In genomic region chr19:17491822-17492544, GRCm38 (mm10) we compare ENCODE assay signal across 13 mouse cellular contexts.
DNase-seq lines count a peak whose midpoint lies in the region; ATAC-seq lines count a peak whose summit lies in the region.
"Had no signal": no experiment of that assay in that cellular context is flagged by ENCODE, and none has a peak within 500 bp of the region (broad histone marks: within the 10 kb centered on the region; RNA-seq: fewer than 3 reads in every experiment).

No protein-coding gene starts in this region.

- no peak overlapping the region for H3K4me2 ChIP-seq in embryonic facial prominence, embryonic 11.5 days (ENCODE audit: low read depth, low read length)
- H3K4me2 ChIP-seq in forebrain, embryonic 15.5 days (replicated peaks), result no peak overlapping the region
- H3K4me2 ChIP-seq in midbrain, embryonic 12.5 days (replicated peaks), result no peak overlapping the region
- H3K4me2 ChIP-seq: lung, embryonic 15.5 days had no signal

- peak; percentile 59; the same call in 1 of the 2 replicates for ATAC-seq in embryonic facial prominence, embryonic 11.5 days (replicated peaks; ENCODE audit: insufficient number of reproducible peaks, low FRiP score, low TSS enrichment, low read depth)
- ATAC-seq in forebrain, embryonic 15.5 days (replicated peaks), result peak; percentile 86
- peak; percentile 79 for ATAC-seq in midbrain, embryonic 12.5 days (ENCODE audit: low FRiP score, low read depth)

- H3K9me3 ChIP-seq in embryonic facial prominence, embryonic 11.5 days (replicated peaks; ENCODE audit: control insufficient read depth, low read length), result no peaks in the 10 kb centered on the region
- no peaks in the 10 kb centered on the region for H3K9me3 ChIP-seq in forebrain, embryonic 15.5 days
- H3K9me3 ChIP-seq in midbrain, embryonic 12.5 days, result no peaks in the 10 kb centered on the region
- H3K9me3 ChIP-seq: lung, embryonic 15.5 days had no signal

- DNase-seq in embryonic facial prominence, embryonic 11.5 days (ENCODE audit: low spot score), result peak; percentile 34
- peak; percentile 88 for DNase-seq in retina, postnatal 1 day
- DNase-seq in spleen, postnatal 14 days (ENCODE audit: low spot score in 2 of 2), result no peak
- DNase-seq in right cerebral cortex, postnatal 25 days, result no peak
- DNase-seq in natural killer cell, adult 2 months (ENCODE audit: low spot score in 2 of 2), result no peak
- DNase-seq: cerebellum, adult 2 months; gastrocnemius, postnatal 10 days; heart, postnatal 4 days had no signal

- H3K27ac ChIP-seq in embryonic facial prominence, embryonic 11.5 days (replicated peaks; ENCODE audit: low read depth, low read length), result no peak overlapping the region
- H3K27ac ChIP-seq in forebrain, embryonic 15.5 days (replicated peaks), result peak overlapping the region; percentile 43
- H3K27ac ChIP-seq in midbrain, embryonic 12.5 days (replicated peaks), result peak overlapping the region; percentile 11; the same call in 1 of the 2 replicates
- H3K27ac ChIP-seq: lung, embryonic 15.5 days had no signal

- H3K4me3 ChIP-seq in embryonic facial prominence, embryonic 11.5 days (ENCODE audit: low read depth, low read length), result no peak overlapping the region
- H3K4me3 ChIP-seq in forebrain, embryonic 15.5 days, result no peak overlapping the region
- no peak overlapping the region for H3K4me3 ChIP-seq in midbrain, embryonic 12.5 days
- H3K4me3 ChIP-seq: layer of hippocampus, adult 2 months; lung, embryonic 15.5 days had no signal

- no peaks in the 10 kb centered on the region for H3K36me3 ChIP-seq in embryonic facial prominence, embryonic 11.5 days (replicated peaks; ENCODE audit: control insufficient read depth, insufficient read depth, low read depth, low read length)
- H3K36me3 ChIP-seq in forebrain, embryonic 15.5 days, result no peaks in the 10 kb centered on the region
- no peaks in the 10 kb centered on the region for H3K36me3 ChIP-seq in midbrain, embryonic 12.5 days
- H3K36me3 ChIP-seq: lung, embryonic 15.5 days had no signal

- H3K27me3 ChIP-seq in embryonic facial prominence, embryonic 11.5 days (ENCODE audit: control insufficient read depth, insufficient read depth, low read length), result no peaks in the 10 kb centered on the region
- H3K27me3 ChIP-seq in forebrain, embryonic 15.5 days, result no peaks in the 10 kb centered on the region
- no peaks in the 10 kb centered on the region for H3K27me3 ChIP-seq in midbrain, embryonic 12.5 days
- H3K27me3 ChIP-seq: CH12.LX; lung, embryonic 15.5 days had no signal

- no peak overlapping the region for H3K9ac ChIP-seq in embryonic facial prominence, embryonic 11.5 days (replicated peaks; ENCODE audit: low read length)
- no peak overlapping the region for H3K9ac ChIP-seq in forebrain, embryonic 15.5 days (replicated peaks)
- H3K9ac ChIP-seq in midbrain, embryonic 12.5 days (replicated peaks), result no peak overlapping the region
- H3K9ac ChIP-seq: lung, embryonic 15.5 days had no signal

- WGBS in embryonic facial prominence, embryonic 11.5 days, result 73% methylated on average over 9 of the region's 9 CpGs
- whole genome bisulfite sequencing in forebrain, embryonic 15.5 days, result 10% methylated on average over 9 of the region's 9 CpGs
- 49% methylated on average over 9 of the region's 9 CpGs for WGBS in midbrain, embryonic 12.5 days

- H3K4me1 ChIP-seq in embryonic facial prominence, embryonic 11.5 days (ENCODE audit: control insufficient read depth, insufficient read depth, low read length), result no peaks in the 10 kb centered on the region
- H3K4me1 ChIP-seq in forebrain, embryonic 15.5 days, result peaks cover 27% of the 10 kb centered on the region
- peaks cover 20% of the 10 kb centered on the region; the same call in 1 of the 2 replicates for H3K4me1 ChIP-seq in midbrain, embryonic 12.5 days

Comparison
In these comparisons a context has a peak if more than half of its experiments do, and no peak if none do; other contexts are left out.
1. DNase-seq: peak in embryonic facial prominence, embryonic 11.5 days (single experiment) and retina, postnatal 1 day (single experiment); none in spleen, postnatal 14 days (0 of 2), right cerebral cortex, postnatal 25 days (single experiment) and natural killer cell, adult 2 months (0 of 2).
2. Peak in every context shown above with its lines, with median percentiles within 50 percentile points of each other: ATAC-seq.